Mouse (Mus musculus) left cerebral cortex, postnatal 14 days (tissue): Measurements from ENCODE around the gene Ttc39a. TPM values are rescaled to one million over a fixed set of nuclear protein-coding genes. Genes with fewer than 3 reads are reported as not detected.

Experiments
- total RNA-seq, 2 experiments: library from RNA; stranded (reverse); gene quantifications; 2 replicates each; pipeline ENCODE4 v1.2.3; 2021

Ttc39a gene
- total RNA-seq, 2 experiments from 2014 or later = 1.2 to 2.0 TPM

Other genes with a start within 250 kb of the Ttc39a start
- 10 to 100 TPM; 49.5 to 52.2 TPM for gene Osbpl9, start 204.4 kb upstream of the Ttc39a start, total RNA-seq
- under 1 TPM; 0.22 to 0.51 TPM for gene Calr4, start 172.1 kb upstream of the Ttc39a start, total RNA-seq
- 100 to 1,000 TPM; 193 to 197 TPM for gene Eps15, start 126.4 kb upstream of the Ttc39a start, total RNA-seq
- gene Rnf11, start 78.1 kb downstream of the Ttc39a start, total RNA-seq = 100 to 1,000 TPM; 190 to 196 TPM
- gene 4930522H14Rik, start 124.7 kb downstream of the Ttc39a start, total RNA-seq = not detected